Mouse (Mus musculus): ENCODE data around the gene Msi2.
A peak's percentile ranks its signal among the peaks of the same experiment; 100 is the strongest.

Msi2 gene

GRCm38 (mm10) chr11:88474889-88475440 lies 243.3 kb downstream of the Msi2 start:
- DNase-seq, result no peak

GRCm38 (mm10) chr11:88472731-88473130 lies 245.6 kb downstream of the Msi2 start:
- DNase-seq, result no peak

- peak; percentile 26 to 39 for DNase-seq
Observed at GRCm38 (mm10) chr11:88471981-88472647, 246.2 kb downstream of the Msi2 start.

GRCm38 (mm10) chr11:88470599-88470998 lies 247.7 kb downstream of the Msi2 start:
- DNase-seq, result no peak

- no peak for DNase-seq
Observed at GRCm38 (mm10) chr11:88468996-88469395, 249.3 kb downstream of the Msi2 start.

- DNase-seq, result peak; percentile 69 to 74
Observed at GRCm38 (mm10) chr11:88467498-88468245, 250.6 kb downstream of the Msi2 start.

GRCm38 (mm10) chr11:88463951-88464350 lies 254.4 kb downstream of the Msi2 start:
- no peak for DNase-seq

- DNase-seq, result no peak
Observed at GRCm38 (mm10) chr11:88462789-88463188, 255.5 kb downstream of the Msi2 start.

- DNase-seq, result no peak
Observed at GRCm38 (mm10) chr11:88461601-88462000, 256.7 kb downstream of the Msi2 start.

GRCm38 (mm10) chr11:88459946-88460736 lies 258.2 kb downstream of the Msi2 start:
- peak; percentile 32 to 57 for DNase-seq

GRCm38 (mm10) chr11:88457241-88457738 lies 261.0 kb downstream of the Msi2 start:
- DNase-seq, result no peak

GRCm38 (mm10) chr11:88454867-88455806 lies 263.2 kb downstream of the Msi2 start:
- no peak for DNase-seq

- no peak for DNase-seq
Observed at GRCm38 (mm10) chr11:88449180-88449579, 269.1 kb downstream of the Msi2 start.

GRCm38 (mm10) chr11:88448571-88448970 lies 269.7 kb downstream of the Msi2 start:
- no peak for DNase-seq

GRCm38 (mm10) chr11:88447350-88447749 lies 271.0 kb downstream of the Msi2 start:
- no peak for DNase-seq

GRCm38 (mm10) chr11:88443905-88444304 lies 274.4 kb downstream of the Msi2 start:
- DNase-seq, result no peak

GRCm38 (mm10) chr11:88443291-88443690 lies 275.0 kb downstream of the Msi2 start:
- no peak for DNase-seq

GRCm38 (mm10) chr11:88441871-88442740 lies 276.2 kb downstream of the Msi2 start:
- no peak for DNase-seq

GRCm38 (mm10) chr11:88438659-88439058 lies 279.7 kb downstream of the Msi2 start:
- no peak for DNase-seq

GRCm38 (mm10) chr11:88436596-88436995 lies 281.7 kb downstream of the Msi2 start:
- DNase-seq, result no peak

- DNase-seq, result no peak
Observed at GRCm38 (mm10) chr11:88435543-88435942, 282.8 kb downstream of the Msi2 start.
